Mouse (Mus musculus) stomach, embryonic 16.5 days (tissue): ENCODE results near the gene Adam19. TPM values are rescaled to one million over a fixed set of nuclear protein-coding genes. Genes with fewer than 3 reads are reported as not detected.
"Not testable (repeated sequence)": the region's sequence is repeated elsewhere in the genome, so short reads cannot be mapped to it uniquely, and the experiment has no call there.

ENCODE experiments used
- ATAC-seq: fragments of 200-750 bp; cut with Nextera tagmentation; 2 replicates; pipeline ENCODE4 v1.8.0; 2017; ENCODE audit warnings: moderate number of reproducible peaks, moderate TSS enrichment; ENCODE audit not compliant: insufficient read depth, low FRiP score
- H3K27ac ChIP-seq: fragments of 300-500 bp; sonication (generic); 2 replicates; pipeline ENCODE4 v1.5.1; 2014; ENCODE audit warnings: low read length
- H3K27me3 ChIP-seq: fragments of 300-500 bp; sonication (generic); 2 replicates; pipeline ENCODE4 v1.6.1; 2014; ENCODE audit warnings: low read length, control low read depth, mixed read lengths; ENCODE audit not compliant: control insufficient read depth, insufficient read depth
- H3K36me3 ChIP-seq: fragments of 300-500 bp; sonication (generic); 2 replicates; pipeline ENCODE4 v1.6.1; 2014; ENCODE audit warnings: low read length; ENCODE audit not compliant: control insufficient read depth, insufficient read depth
- H3K4me1 ChIP-seq: fragments of 300-500 bp; sonication (generic); 2 replicates; pipeline ENCODE4 v1.6.1; 2014; ENCODE audit warnings: low read length, control low read depth, mixed read lengths; ENCODE audit not compliant: control insufficient read depth, insufficient read depth
- H3K4me2 ChIP-seq: fragments of 300-500 bp; sonication (generic); 2 replicates; pipeline ENCODE4 v1.6.1; 2014; ENCODE audit warnings: low read depth, low read length, mixed read lengths
- H3K4me3 ChIP-seq: fragments of 300-500 bp; sonication (generic); replicated peaks from 2 replicates; pipeline ENCODE4 v1.5.1; 2014; ENCODE audit warnings: mild to moderate bottlenecking, low read length
- H3K9ac ChIP-seq: fragments of 300-500 bp; sonication (generic); 2 replicates; pipeline ENCODE4 v1.6.1; 2014; ENCODE audit warnings: low read length
- H3K9me3 ChIP-seq: fragments of 300-500 bp; sonication (generic); replicated peaks from 2 replicates; pipeline ENCODE4 v1.6.1; 2016; ENCODE audit warnings: low read length, control low read depth; ENCODE audit not compliant: control insufficient read depth
- WGBS: fragments of 180-500 bp; shearing (Covaris S2); extraction: QIAGEN DNeasy Blood & Tissue Kit; methylation state at CpG from one replicate; pipeline ENCODE4 v1.1.7; 2014; 5-methylcytosine and 5-hydroxymethylcytosine counted together
- polyA plus RNA-seq: library from polyadenylated mRNA; unstranded; fragments of >200 nt; fragmentation: Nextera tagmentation; extraction: Ambion mirVana; gene quantifications from 2 replicates; pipeline ENCODE4 v1.2.1, GENCODE M21; 2015

The Adam19 gene
- polyA plus RNA-seq, 1 experiment from 2014 or later, result 22.4 TPM

- no peak for ATAC-seq
- no peak overlapping the region for H3K9ac ChIP-seq
- no peaks in the 10 kb centered on the region for H3K27me3 ChIP-seq
- no peaks in the 10 kb centered on the region for H3K36me3 ChIP-seq
- H3K4me1 ChIP-seq, result no peaks in the 10 kb centered on the region
- H3K4me2 ChIP-seq, result no peak overlapping the region
- no peak overlapping the region for H3K27ac ChIP-seq
- H3K4me3 ChIP-seq, result no peak overlapping the region
- H3K9me3 ChIP-seq, result no peaks in the 10 kb centered on the region
Observed at GRCm38 (mm10) chr11:46157462-46157861, 101.7 kb downstream of the Adam19 start.

GRCm38 (mm10) chr11:46165866-46166585 lies 110.2 kb downstream of the Adam19 start, which contains the start of gene Nipal4:
Gene Nipal4 (minus strand): TSS chr11:46166508.
- no peaks in the 10 kb centered on the region for H3K4me1 ChIP-seq
- peak within 1 kb of the TSS; percentile 77 for H3K9ac ChIP-seq
- H3K9me3 ChIP-seq, result no peaks in the 10 kb centered on the region
- under 1% methylated on average over 40 of the region's 40 CpGs for WGBS
- H3K4me2 ChIP-seq, result peak within 1 kb of the TSS; percentile 93
- H3K27ac ChIP-seq, result peak within 1 kb of the TSS; percentile 14; the same call in 1 of the 2 replicates
- H3K36me3 ChIP-seq, result no peaks in the 10 kb centered on the region
- peak; percentile 85 for ATAC-seq
- no peaks in the 10 kb centered on the region for H3K27me3 ChIP-seq
- peak within 1 kb of the TSS; percentile 69 for H3K4me3 ChIP-seq

GRCm38 (mm10) chr11:46168506-46168905 lies 112.7 kb downstream of the Adam19 start:
- Histone ChIP-seq H3K9me3 (no peaks in the 10 kb centered on the region), H3K36me3 (no peaks in the 10 kb centered on the region), H3K9ac (no peak overlapping the region), H3K27me3 (no peaks in the 10 kb centered on the region), H3K4me2 (no peak overlapping the region), H3K27ac (no peak overlapping the region), H3K4me3 (no peak overlapping the region), H3K4me1 (no peaks in the 10 kb centered on the region)
- no peak for ATAC-seq
- 80% methylated on average over 7 of the region's 7 CpGs for WGBS

- H3K27ac ChIP-seq, result no peak overlapping the region
- no peaks in the 10 kb centered on the region for H3K4me1 ChIP-seq
- H3K4me3 ChIP-seq, result no peak overlapping the region
- no peak overlapping the region for H3K4me2 ChIP-seq
- no peaks in the 10 kb centered on the region for H3K27me3 ChIP-seq
- no peaks in the 10 kb centered on the region for H3K36me3 ChIP-seq
- no peaks in the 10 kb centered on the region for H3K9me3 ChIP-seq
- no peak for ATAC-seq
- 63% methylated on average over 3 of the region's 3 CpGs for WGBS
- H3K9ac ChIP-seq, result no peak overlapping the region
Observed at GRCm38 (mm10) chr11:46169908-46170307, 114.1 kb downstream of the Adam19 start.

- no peaks in the 10 kb centered on the region for H3K9me3 ChIP-seq
- no peak overlapping the region for H3K4me2 ChIP-seq
- WGBS, result 88% methylated on average over 9 of the region's 9 CpGs
- ATAC-seq, result no peak
- H3K4me3 ChIP-seq, result no peak overlapping the region
- no peaks in the 10 kb centered on the region for H3K4me1 ChIP-seq
- H3K36me3 ChIP-seq, result no peaks in the 10 kb centered on the region
- no peak overlapping the region for H3K9ac ChIP-seq
- no peaks in the 10 kb centered on the region for H3K27me3 ChIP-seq
- H3K27ac ChIP-seq, result no peak overlapping the region
Observed at GRCm38 (mm10) chr11:46172128-46172527, 116.3 kb downstream of the Adam19 start.

GRCm38 (mm10) chr11:46176155-46176554 lies 120.4 kb downstream of the Adam19 start:
- Histone ChIP-seq H3K4me2 (no peak overlapping the region), H3K9me3 (no peaks in the 10 kb centered on the region), H3K4me1 (no peaks in the 10 kb centered on the region), H3K9ac (no peak overlapping the region), H3K27ac (no peak overlapping the region), H3K4me3 (no peak overlapping the region), H3K27me3 (no peaks in the 10 kb centered on the region), H3K36me3 (no peaks in the 10 kb centered on the region)
- no peak for ATAC-seq
- 89% methylated on average over 6 of the region's 6 CpGs for WGBS

- Histone ChIP-seq H3K4me3 (no peak overlapping the region), H3K9me3 (no peaks in the 10 kb centered on the region), H3K27ac (peak overlapping the region; percentile 77), H3K4me1 (no peaks in the 10 kb centered on the region), H3K36me3 (no peaks in the 10 kb centered on the region), H3K27me3 (no peaks in the 10 kb centered on the region), H3K9ac (no peak overlapping the region), H3K4me2 (no peak overlapping the region)
- 71% methylated on average over 10 of the region's 10 CpGs for WGBS
- ATAC-seq, result peak; percentile 44; the same call in 1 of the 2 replicates
Observed at GRCm38 (mm10) chr11:46177246-46178043, 121.7 kb downstream of the Adam19 start.

GRCm38 (mm10) chr11:46182031-46182430 lies 126.2 kb downstream of the Adam19 start:
- H3K27ac ChIP-seq, H3K9ac ChIP-seq, H3K27me3 ChIP-seq, H3K9me3 ChIP-seq, H3K4me1 ChIP-seq, ATAC-seq, H3K4me2 ChIP-seq, H3K4me3 ChIP-seq, H3K36me3 ChIP-seq: not testable (repeated sequence)
- WGBS, result 83% methylated on average over 1 of the region's 1 CpGs

- no peak overlapping the region for H3K4me2 ChIP-seq
- no peak overlapping the region for H3K4me3 ChIP-seq
- H3K27me3 ChIP-seq, result no peaks in the 10 kb centered on the region
- no peak overlapping the region for H3K9ac ChIP-seq
- ATAC-seq, result no peak
- no peaks in the 10 kb centered on the region for H3K36me3 ChIP-seq
- peaks cover 5% of the 10 kb centered on the region; the same call in 1 of the 2 replicates for H3K4me1 ChIP-seq
- H3K27ac ChIP-seq, result no peak overlapping the region
- H3K9me3 ChIP-seq, result no peaks in the 10 kb centered on the region
- 70% methylated on average over 3 of the region's 3 CpGs for WGBS
Observed at GRCm38 (mm10) chr11:46184946-46185345, 129.2 kb downstream of the Adam19 start.
